Mouse (Mus musculus): ENCODE data around the gene Fshr.
"Not testable (repeated sequence)": the region's sequence is repeated elsewhere in the genome, so short reads cannot be mapped to it uniquely, and the experiment has no call there.

Fshr gene

GRCm38 (mm10) chr17:89200575-89200974 is at the start of gene Fshr:
Gene Fshr, minus strand, starts transcription at chr17:89200675.
- no peak for ATAC-seq (ENCODE audit: insufficient number of reproducible peaks, low FRiP score, low TSS enrichment)

GRCm38 (mm10) chr17:89202181-89202580 is 1.7 kb upstream of the Fshr start:
- ATAC-seq (ENCODE audit: insufficient number of reproducible peaks, low FRiP score, low TSS enrichment), result no peak

GRCm38 (mm10) chr17:89173545-89173944 is 26.9 kb downstream of the Fshr start:
- ATAC-seq (ENCODE audit: insufficient number of reproducible peaks, low FRiP score, low TSS enrichment), result no peak

- ATAC-seq (ENCODE audit: insufficient number of reproducible peaks, low FRiP score, low TSS enrichment), result no peak
Measured at GRCm38 (mm10) chr17:89164773-89165172, 35.7 kb downstream of the Fshr start.

GRCm38 (mm10) chr17:89162475-89162874 is 38.0 kb downstream of the Fshr start:
- no peak for ATAC-seq (ENCODE audit: insufficient number of reproducible peaks, low FRiP score, low TSS enrichment)

- ATAC-seq (ENCODE audit: insufficient number of reproducible peaks, low FRiP score, low TSS enrichment), result not testable (repeated sequence)
Measured at GRCm38 (mm10) chr17:89159343-89159742, 41.1 kb downstream of the Fshr start.

- no peak for ATAC-seq (ENCODE audit: insufficient number of reproducible peaks, low FRiP score, low TSS enrichment)
Measured at GRCm38 (mm10) chr17:89144806-89145205, 55.7 kb downstream of the Fshr start.

GRCm38 (mm10) chr17:89120023-89120422 is 80.5 kb downstream of the Fshr start:
- ATAC-seq (ENCODE audit: insufficient number of reproducible peaks, low FRiP score, low TSS enrichment), result no peak

GRCm38 (mm10) chr17:89119250-89119649 is 81.2 kb downstream of the Fshr start:
- no peak for ATAC-seq (ENCODE audit: insufficient number of reproducible peaks, low FRiP score, low TSS enrichment)

GRCm38 (mm10) chr17:89113944-89114343 is 86.5 kb downstream of the Fshr start:
- ATAC-seq (ENCODE audit: insufficient number of reproducible peaks, low FRiP score, low TSS enrichment), result no peak

GRCm38 (mm10) chr17:89100719-89101350 is 99.6 kb downstream of the Fshr start:
- ATAC-seq (ENCODE audit: insufficient number of reproducible peaks, low FRiP score, low TSS enrichment), result no peak

- ATAC-seq (ENCODE audit: insufficient number of reproducible peaks, low FRiP score, low TSS enrichment), result not testable (repeated sequence)
Measured at GRCm38 (mm10) chr17:89099733-89100132, 100.7 kb downstream of the Fshr start.

- ATAC-seq (ENCODE audit: insufficient number of reproducible peaks, low FRiP score, low TSS enrichment), result no peak
Measured at GRCm38 (mm10) chr17:89089692-89090475, 110.6 kb downstream of the Fshr start.

- no peak for ATAC-seq (ENCODE audit: insufficient number of reproducible peaks, low FRiP score, low TSS enrichment)
Measured at GRCm38 (mm10) chr17:89082897-89083296, 117.6 kb downstream of the Fshr start.

- ATAC-seq (ENCODE audit: insufficient number of reproducible peaks, low FRiP score, low TSS enrichment), result no peak
Measured at GRCm38 (mm10) chr17:89079706-89080105, 120.8 kb downstream of the Fshr start.

- ATAC-seq (ENCODE audit: insufficient number of reproducible peaks, low FRiP score, low TSS enrichment), result no peak
Measured at GRCm38 (mm10) chr17:89064327-89065095, 136.0 kb downstream of the Fshr start.

GRCm38 (mm10) chr17:89062348-89062949 is 138.0 kb downstream of the Fshr start:
- no peak for ATAC-seq (ENCODE audit: insufficient number of reproducible peaks, low FRiP score, low TSS enrichment)

GRCm38 (mm10) chr17:89051031-89051563 is 149.4 kb downstream of the Fshr start:
- ATAC-seq (ENCODE audit: insufficient number of reproducible peaks, low FRiP score, low TSS enrichment), result no peak

- no peak for ATAC-seq (ENCODE audit: insufficient number of reproducible peaks, low FRiP score, low TSS enrichment)
Measured at GRCm38 (mm10) chr17:89049071-89049470, 151.4 kb downstream of the Fshr start.

- ATAC-seq (ENCODE audit: insufficient number of reproducible peaks, low FRiP score, low TSS enrichment), result no peak
Measured at GRCm38 (mm10) chr17:89046016-89046415, 154.5 kb downstream of the Fshr start.

Data from cerebellum, adult (tissue).